ENCODE assay signal across 10 mouse cellular contexts in genomic region chr1:170502491-170503276, GRCm38 (mm10).
DNase-seq lines count a peak whose midpoint lies in the region; ATAC-seq and TF ChIP-seq lines count a peak whose summit lies in the region.
"Had no signal": no experiment of that assay in that cellular context is flagged by ENCODE, and none has a peak within 500 bp of the region (broad histone marks: within the 10 kb centered on the region; RNA-seq: fewer than 3 reads in every experiment).

No protein-coding gene starts in this region.

- no peaks in the 10 kb centered on the region for H3K36me3 ChIP-seq in heart, embryonic 10.5 days
- H3K36me3 ChIP-seq in heart, adult 2 months (ENCODE audit: control insufficient read depth, insufficient read depth, low read length) = no peaks in the 10 kb centered on the region
- no peaks in the 10 kb centered on the region for H3K36me3 ChIP-seq in lung, embryonic 14.5 days (ENCODE audit: insufficient read depth)
- no peaks in the 10 kb centered on the region for H3K36me3 ChIP-seq in midbrain, embryonic 16.5 days (ENCODE audit: control insufficient read depth, insufficient read depth, low read length)

- ATAC-seq in lung, embryonic 14.5 days (ENCODE audit: insufficient read depth) = no peak
- ATAC-seq in midbrain, embryonic 16.5 days = 0 out of 2 replicates have a peak, but pooled peaks have one; percentile 12

- H3K9me3 ChIP-seq in heart, embryonic 10.5 days = no peaks in the 10 kb centered on the region
- no peaks in the 10 kb centered on the region for H3K9me3 ChIP-seq in lung, embryonic 14.5 days (ENCODE audit: low read depth, low read length)
- no peaks in the 10 kb centered on the region for H3K9me3 ChIP-seq in midbrain, embryonic 16.5 days (replicated peaks; ENCODE audit: control insufficient read depth, low read length, poor library complexity, severe bottlenecking)

- peaks cover 87% of the 10 kb centered on the region for H3K4me1 ChIP-seq in heart, embryonic 10.5 days
- peaks cover 1% of the 10 kb centered on the region; the same call in 1 of the 2 replicates for H3K4me1 ChIP-seq in heart, adult 2 months (ENCODE audit: control insufficient read depth, insufficient read depth, low read length)
- H3K4me1 ChIP-seq in lung, embryonic 14.5 days (ENCODE audit: insufficient read depth) = peaks cover 24% of the 10 kb centered on the region; the same call in 1 of the 2 replicates
- H3K4me1 ChIP-seq in midbrain, embryonic 16.5 days (ENCODE audit: control insufficient read depth, insufficient read depth, low read length) = peaks cover 7% of the 10 kb centered on the region; the same call in 1 of the 2 replicates

- no peak for DNase-seq in heart, embryonic 10.5 days (ENCODE audit: low spot score)
- DNase-seq in heart, adult 2 months = no peak
- peak; percentile 46 for DNase-seq in lung, embryonic 14.5 days
- no peak for DNase-seq in lung, postnatal 14 days
- DNase-seq in heart, postnatal 4 days = peak; percentile 42
- no peak for DNase-seq in urinary bladder, postnatal 14 days (ENCODE audit: low spot score)
- no peak for DNase-seq in urinary bladder, adult 2 months (ENCODE audit: low spot score)
- DNase-seq: liver had no signal

- intact Hi-C loops in heart, adult 2 months (cut with DNase I) = no loop called here

- no peak overlapping the region for H3K4me2 ChIP-seq in lung, embryonic 14.5 days
- H3K4me2 ChIP-seq in midbrain, embryonic 16.5 days (ENCODE audit: low read length) = no peak overlapping the region

- no peak overlapping the region for H3K9ac ChIP-seq in heart, adult 2 months (ENCODE audit: low read depth, low read length)
- no peak overlapping the region for H3K9ac ChIP-seq in lung, embryonic 14.5 days
- H3K9ac ChIP-seq in midbrain, embryonic 16.5 days (ENCODE audit: low read depth, low read length) = 0 out of 2 replicates have a peak overlapping the region, but pooled peaks have one; percentile 6

- no peaks in the 10 kb centered on the region for H3K27me3 ChIP-seq in heart, embryonic 10.5 days (ENCODE audit: insufficient read depth, poor library complexity, severe bottlenecking)
- H3K27me3 ChIP-seq in heart, adult 2 months (ENCODE audit: control insufficient read depth, insufficient read depth, low read length) = no peaks in the 10 kb centered on the region
- H3K27me3 ChIP-seq in lung, embryonic 14.5 days (ENCODE audit: insufficient read depth, low read length) = no peaks in the 10 kb centered on the region
- no peaks in the 10 kb centered on the region for H3K27me3 ChIP-seq in midbrain, embryonic 16.5 days (ENCODE audit: control insufficient read depth, insufficient read depth, low read depth, low read length)

- no peak for TF ChIP-seq POLR2A in heart, adult 2 months (IDR thresholded peaks at IDR 0.05; ENCODE audit: insufficient read depth, low read depth, low read length)

- TF ChIP-seq CTCF in heart, adult 2 months (IDR thresholded peaks at IDR 0.05) = no peak
- TF ChIP-seq CTCF in lung, embryonic 14.5 days (IDR thresholded peaks at IDR 0.05; ENCODE audit: low read depth) = no peak

- no peak overlapping the region for H3K4me3 ChIP-seq in heart, embryonic 10.5 days
- H3K4me3 ChIP-seq in heart, adult 2 months = no peak overlapping the region
- H3K4me3 ChIP-seq in lung, embryonic 14.5 days (ENCODE audit: low read depth, low read length) = no peak overlapping the region
- no peak overlapping the region for H3K4me3 ChIP-seq in midbrain, embryonic 16.5 days (ENCODE audit: low read depth, low read length)

- WGBS in heart, embryonic 10.5 days = 16% methylated on average over 11 of the region's 11 CpGs
- WGBS in heart, adult 2 months = 38% methylated on average over 11 of the region's 11 CpGs
- WGBS in lung, embryonic 14.5 days = 18% methylated on average over 11 of the region's 11 CpGs
- 30% methylated on average over 11 of the region's 11 CpGs for WGBS in midbrain, embryonic 16.5 days

- peak overlapping the region; percentile 84 for H3K27ac ChIP-seq in heart, embryonic 10.5 days
- H3K27ac ChIP-seq in heart, adult 2 months = no peak overlapping the region
- H3K27ac ChIP-seq in lung, embryonic 14.5 days (ENCODE audit: low read depth) = no peak overlapping the region
- no peak overlapping the region for H3K27ac ChIP-seq in midbrain, embryonic 16.5 days (ENCODE audit: low read length)
- H3K27ac ChIP-seq: stomach, postnatal 0 days had no signal

- no peak for TF ChIP-seq EP300 in heart, adult 2 months (IDR thresholded peaks at IDR 0.05; ENCODE audit: insufficient read depth, low read depth, low read length)

- H3K79me2 ChIP-seq in heart, adult 2 months (replicated peaks; ENCODE audit: control insufficient read depth, insufficient read depth, low read length) = no peaks in the 10 kb centered on the region; the same call in 1 of the 2 replicates

Comparison
In these comparisons a context has a peak if more than half of its experiments do, and no peak if none do; other contexts are left out.
1. DNase-seq: peak in lung, embryonic 14.5 days (single experiment) and heart, postnatal 4 days (single experiment); none in heart, embryonic 10.5 days (single experiment), heart, adult 2 months (0 of 2), lung, postnatal 14 days (single experiment), urinary bladder, postnatal 14 days (single experiment) and urinary bladder, adult 2 months (single experiment).